Mouse (Mus musculus): ENCODE measurements around the gene Thtpa. TPM values are rescaled to one million over a fixed set of nuclear protein-coding genes. Genes with fewer than 3 reads are reported as not detected.

Thtpa gene
- polyA plus RNA-seq, 2 experiments = 2.6 to 4.3 TPM

GRCm38 (mm10) chr14:55062626-55063025 is 32.0 kb upstream of the Thtpa start:
- peak; percentile 89 to 91 (median 90) for DNase-seq (ENCODE audit: low read depth in 3 of 3, low spot score in 3 of 3)
- Histone ChIP-seq H3K27me3 (ENCODE audit: control insufficient read depth, insufficient read depth, low read length) (no peaks in the 10 kb centered on the region), H3K4me1 (replicated peaks; ENCODE audit: control insufficient read depth in 2 of 2, insufficient read depth in 2 of 2, low read length in 1 of 2) (peaks cover 35 to 38% of the 10 kb centered on the region in 2 experiments), H3K27ac (peak overlapping the region; percentile 85), H3K9ac (replicated peaks) (peak overlapping the region; percentile 97), H3K36me3 (replicated peaks; ENCODE audit: control insufficient read depth, insufficient read depth, low read depth) (no peaks in the 10 kb centered on the region; the same call in 1 of the 2 replicates), H3K4me2 (ENCODE audit: low read depth) (peak overlapping the region; percentile 89), H3K4me3 (ENCODE audit: insufficient read depth in 1 of 2, low read depth in 2 of 2, low read length in 2 of 2) (peak overlapping the region; percentile 65 to 70), H3K9me3 (ENCODE audit: control insufficient read depth, low read length) (no peaks in the 10 kb centered on the region)
- TF ChIP-seq CTCF (IDR thresholded peaks at IDR 0.05; ENCODE audit: low read depth) = peak; percentile 69
- peak; percentile 59; the same call in 1 of the 2 replicates for TF ChIP-seq EP300 (IDR thresholded peaks at IDR 0.05; ENCODE audit: low read depth)
- ATAC-seq (ENCODE audit: insufficient read depth) = peak; percentile 100
- WGBS (ENCODE audit: insufficient replicate concordance) = 6% methylated on average over 17 of the region's 17 CpGs

DNA sequence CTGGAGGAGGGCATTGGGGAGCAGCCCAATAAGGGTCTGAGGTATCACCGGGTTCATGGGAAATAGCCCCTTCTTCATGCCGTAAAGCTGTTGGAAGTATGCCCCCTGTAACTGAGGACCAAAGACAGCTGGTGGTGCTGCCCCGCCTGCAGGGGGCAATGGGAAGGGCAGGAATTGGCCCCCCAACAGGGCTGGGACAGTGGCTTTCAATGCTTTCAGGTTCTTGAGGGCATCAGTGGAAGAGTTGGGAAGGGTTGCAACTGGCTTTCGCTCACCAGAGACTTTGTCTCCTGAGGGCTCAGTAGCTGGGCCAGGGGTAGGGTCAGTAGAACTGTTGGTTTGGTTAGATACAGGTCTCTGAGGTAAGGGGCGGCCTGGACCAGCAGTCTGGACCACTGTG is 31.5 kb upstream of the Thtpa start:
- ATAC-seq (ENCODE audit: insufficient read depth) (peak; percentile 44), DNase-seq (ENCODE audit: low read depth in 3 of 3, low spot score in 3 of 3) (no peak)
- TF ChIP-seq CTCF (IDR thresholded peaks at IDR 0.05; ENCODE audit: low read depth) = peak; percentile 68
- no peak for TF ChIP-seq EP300 (IDR thresholded peaks at IDR 0.05; ENCODE audit: low read depth)
- Histone ChIP-seq H3K4me1 (replicated peaks; ENCODE audit: control insufficient read depth in 2 of 2, insufficient read depth in 2 of 2, low read length in 1 of 2) (peaks cover 33 to 35% of the 10 kb centered on the region in 2 experiments), H3K9ac (replicated peaks) (peak overlapping the region; percentile 97), H3K36me3 (replicated peaks; ENCODE audit: control insufficient read depth, insufficient read depth, low read depth) (no peaks in the 10 kb centered on the region; the same call in 1 of the 2 replicates), H3K4me2 (ENCODE audit: low read depth) (peak overlapping the region; percentile 89), H3K9me3 (ENCODE audit: control insufficient read depth, low read length) (no peaks in the 10 kb centered on the region), H3K4me3 (ENCODE audit: insufficient read depth in 1 of 2, low read depth in 2 of 2, low read length in 2 of 2) (peak overlapping the region; percentile 65 to 70), H3K27ac (peak overlapping the region; percentile 85), H3K27me3 (ENCODE audit: control insufficient read depth, insufficient read depth, low read length) (no peaks in the 10 kb centered on the region)
- WGBS (ENCODE audit: insufficient replicate concordance) = 54% methylated on average over 5 of the region's 5 CpGs

DNA sequence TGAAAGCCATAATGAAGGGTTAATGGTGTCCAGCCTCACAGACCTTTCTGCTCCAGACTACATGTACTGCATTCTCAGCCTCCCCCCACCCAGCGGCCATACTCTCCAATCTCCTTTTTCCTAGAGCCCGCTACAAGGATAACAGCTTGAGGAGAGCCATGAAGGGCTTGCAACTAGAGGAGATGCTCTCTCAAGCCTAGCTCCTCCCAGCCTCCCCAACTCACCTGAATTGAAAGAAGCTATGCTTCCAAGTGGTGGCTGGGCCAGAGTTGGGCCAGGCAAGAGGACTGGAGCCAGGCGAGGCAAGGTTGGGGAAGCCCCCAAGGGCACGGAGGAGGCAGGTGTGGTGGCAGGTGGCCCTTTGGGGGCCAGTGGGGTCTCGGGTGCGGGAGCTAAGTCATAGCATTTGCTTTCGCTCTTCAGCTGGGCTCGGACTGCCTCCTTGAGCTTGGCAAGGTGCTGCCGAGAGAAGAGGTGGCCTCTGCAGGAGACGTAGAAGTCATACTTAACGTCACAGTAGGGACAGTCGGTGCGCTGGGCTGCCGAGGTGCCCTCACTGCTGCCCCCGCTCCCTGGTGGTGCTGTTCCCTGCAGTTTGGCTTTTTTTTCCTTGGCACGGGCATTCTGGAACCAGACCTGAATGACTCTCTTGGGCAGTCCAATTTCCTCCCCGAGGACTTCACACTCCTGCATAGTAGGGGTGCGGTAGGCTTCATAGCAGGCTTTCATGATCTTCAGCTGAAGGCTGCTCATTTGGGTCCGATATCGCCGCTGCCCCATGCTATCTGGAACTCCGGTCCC is 30.8 kb upstream of the Thtpa start:
- Histone ChIP-seq H3K27ac (peak overlapping the region; percentile 85), H3K27me3 (ENCODE audit: control insufficient read depth, insufficient read depth, low read length) (no peaks in the 10 kb centered on the region), H3K9ac (replicated peaks) (peak overlapping the region; percentile 97), H3K4me2 (ENCODE audit: low read depth) (peak overlapping the region; percentile 89), H3K4me1 (replicated peaks; ENCODE audit: control insufficient read depth in 2 of 2, insufficient read depth in 2 of 2, low read length in 1 of 2) (peaks cover 27 to 28% of the 10 kb centered on the region in 2 experiments), H3K9me3 (ENCODE audit: control insufficient read depth, low read length) (no peaks in the 10 kb centered on the region), H3K36me3 (replicated peaks; ENCODE audit: control insufficient read depth, insufficient read depth, low read depth) (no peaks in the 10 kb centered on the region; the same call in 1 of the 2 replicates), H3K4me3 (ENCODE audit: insufficient read depth in 1 of 2, low read depth in 2 of 2, low read length in 2 of 2) (peak overlapping the region; percentile 65 to 70)
- no peak for DNase-seq (ENCODE audit: low read depth in 3 of 3, low spot score in 3 of 3)
- WGBS (ENCODE audit: insufficient replicate concordance) = 74% methylated on average over 22 of the region's 22 CpGs
- TF ChIP-seq CTCF (IDR thresholded peaks at IDR 0.05; ENCODE audit: low read depth) = no peak
- ATAC-seq (ENCODE audit: insufficient read depth) = no peak

DNA sequence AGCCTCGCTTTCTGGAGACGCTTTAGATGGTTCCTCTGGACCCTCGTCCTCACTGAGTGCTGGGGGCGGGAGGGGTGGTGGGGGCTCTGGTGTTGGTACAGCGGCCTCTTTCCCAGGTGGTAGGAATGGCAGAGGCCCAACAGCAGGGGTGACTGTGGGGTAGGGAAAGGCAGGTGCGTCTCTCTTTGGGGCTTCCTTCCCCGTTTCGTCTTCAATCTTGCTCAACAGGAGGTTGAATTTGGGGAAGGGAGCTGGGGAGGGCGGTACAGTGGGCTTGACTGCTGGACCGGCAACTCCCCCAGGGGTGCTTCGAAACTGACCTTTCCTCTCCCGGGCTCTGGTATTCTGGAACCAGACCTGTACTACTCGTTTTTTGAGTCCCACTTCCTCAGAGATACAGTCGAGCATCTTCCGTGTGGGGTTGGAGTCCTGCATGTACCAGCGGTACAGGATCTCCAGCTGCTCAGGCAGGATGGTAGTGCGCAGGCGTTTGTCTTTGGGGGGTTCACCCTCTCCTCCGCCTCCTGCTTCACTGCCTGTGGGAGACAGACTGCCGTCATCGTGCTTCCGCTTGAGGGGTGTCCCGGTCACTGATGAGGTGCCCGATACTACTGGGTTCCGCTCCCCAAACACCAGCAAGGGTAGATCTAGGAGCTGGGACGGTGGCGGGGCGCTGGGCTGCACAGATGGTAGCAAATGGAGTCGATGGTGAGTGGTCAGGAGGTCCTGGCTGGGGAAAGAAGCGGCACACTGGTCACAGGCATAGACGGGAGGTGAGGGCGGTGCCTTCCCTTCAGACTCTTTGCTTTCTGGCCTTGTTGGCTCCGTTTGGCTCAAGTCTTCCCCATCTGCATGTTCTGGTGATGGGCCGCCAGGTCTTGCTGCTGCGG is 29.9 kb upstream of the Thtpa start:
- WGBS (ENCODE audit: insufficient replicate concordance) = 67% methylated on average over 35 of the region's 35 CpGs
- H3K36me3 ChIP-seq (replicated peaks; ENCODE audit: control insufficient read depth, insufficient read depth, low read depth) = no peaks in the 10 kb centered on the region; the same call in 1 of the 2 replicates
- TF ChIP-seq EP300 (IDR thresholded peaks at IDR 0.05; ENCODE audit: low read depth) (no peak), CTCF (IDR thresholded peaks at IDR 0.05; ENCODE audit: low read depth) (no peak)
- peak overlapping the region; percentile 89 for H3K4me2 ChIP-seq (ENCODE audit: low read depth)
- H3K9me3 ChIP-seq (ENCODE audit: control insufficient read depth, low read length) = no peaks in the 10 kb centered on the region
- peak overlapping the region; percentile 65 to 70 for H3K4me3 ChIP-seq (ENCODE audit: insufficient read depth in 1 of 2, low read depth in 2 of 2, low read length in 2 of 2)
- H3K27ac ChIP-seq = no peak overlapping the region
- no peaks in the 10 kb centered on the region for H3K27me3 ChIP-seq (ENCODE audit: control insufficient read depth, insufficient read depth, low read length)
- no peak for DNase-seq (ENCODE audit: low read depth in 3 of 3, low spot score in 3 of 3)
- peak overlapping the region; percentile 97 for H3K9ac ChIP-seq (replicated peaks)
- peaks cover 17 to 19% of the 10 kb centered on the region in 2 experiments for H3K4me1 ChIP-seq (replicated peaks; ENCODE audit: control insufficient read depth in 2 of 2, insufficient read depth in 2 of 2, low read length in 1 of 2)
- ATAC-seq (ENCODE audit: insufficient read depth) = no peak

All from liver, embryonic 14.5 days (tissue).